Mouse (Mus musculus) midbrain, embryonic 16.5 days (tissue): ENCODE measurements around the gene Pxn. TPM values are rescaled to one million over a fixed set of nuclear protein-coding genes. Genes with fewer than 3 reads are reported as not detected.
A peak's percentile ranks its signal among the peaks of the same experiment; 100 is the strongest.

Experiments
- ATAC-seq: fragments of 200-750 bp; cut with Nextera tagmentation; 2 replicates; pipeline ENCODE4 v1.8.0; 2017; ENCODE audit warnings: moderate TSS enrichment
- H3K27ac ChIP-seq: fragments of 300-500 bp; sonication (generic); 2 replicates; pipeline ENCODE4 v1.5.1; 2014; ENCODE audit warnings: mild to moderate bottlenecking, low read length, mixed read lengths
- H3K27me3 ChIP-seq: fragments of 300-500 bp; sonication (generic); 2 replicates; pipeline ENCODE4 v1.6.1; 2014; ENCODE audit warnings: low read depth, low read length, mixed read lengths; ENCODE audit not compliant: control insufficient read depth, insufficient read depth
- H3K36me3 ChIP-seq: fragments of 300-500 bp; sonication (generic); 2 replicates; pipeline ENCODE4 v1.6.1; 2014; ENCODE audit warnings: mild to moderate bottlenecking, low read length, moderate library complexity, mixed read lengths; ENCODE audit not compliant: control insufficient read depth, insufficient read depth
- H3K4me1 ChIP-seq: fragments of 300-500 bp; sonication (generic); 2 replicates; pipeline ENCODE4 v1.6.1; 2014; ENCODE audit warnings: mild to moderate bottlenecking, low read length, mixed read lengths; ENCODE audit not compliant: control insufficient read depth, insufficient read depth
- H3K4me2 ChIP-seq: fragments of 300-500 bp; sonication (generic); 2 replicates; pipeline ENCODE4 v1.6.1; 2014; ENCODE audit warnings: mild to moderate bottlenecking, low read length, mixed read lengths
- H3K4me3 ChIP-seq: fragments of 300-500 bp; sonication (generic); 2 replicates; pipeline ENCODE4 v1.5.1; 2014; ENCODE audit warnings: low read depth, mild to moderate bottlenecking, low read length, moderate library complexity, mixed read lengths
- H3K9ac ChIP-seq: fragments of 300-500 bp; sonication (generic); 2 replicates; pipeline ENCODE4 v1.6.1; 2014; ENCODE audit warnings: low read depth, low read length, mixed read lengths
- H3K9me3 ChIP-seq: fragments of 300-500 bp; sonication (generic); replicated peaks from 2 replicates; pipeline ENCODE4 v1.6.1; 2014; ENCODE audit warnings: mild to moderate bottlenecking, low read length, mixed read lengths; ENCODE audit not compliant: control insufficient read depth, poor library complexity, severe bottlenecking
- WGBS: fragments of 180-500 bp; shearing (Covaris S2); extraction: QIAGEN DNeasy Blood & Tissue Kit; methylation state at CpG from one replicate; pipeline ENCODE4 v1.1.7; 2014; 5-methylcytosine and 5-hydroxymethylcytosine counted together
- polyA plus RNA-seq: library from polyadenylated mRNA; unstranded; fragments of >200 nt; fragmentation: Nextera tagmentation; extraction: Ambion mirVana; gene quantifications from 2 replicates; pipeline ENCODE4 v1.2.1, GENCODE M21; 2015

Pxn gene
- 18.3 and 18.5 TPM in 2 replicates for polyA plus RNA-seq

- peak within 1 kb of the TSS; percentile 92 for H3K4me3 ChIP-seq
- H3K27ac ChIP-seq = 0 out of 2 replicates have a peak within 1 kb of the TSS, but pooled peaks have one; percentile 55
- no peaks in the 10 kb centered on the region for H3K9me3 ChIP-seq
- WGBS = under 1% methylated on average over 62 of the region's 74 CpGs
- peaks cover 33% of the 10 kb centered on the region for H3K4me1 ChIP-seq
- no peaks in the 10 kb centered on the region for H3K27me3 ChIP-seq
- peak within 1 kb of the TSS; percentile 94 for H3K9ac ChIP-seq
- no peaks in the 10 kb centered on the region for H3K36me3 ChIP-seq
- H3K4me2 ChIP-seq = peak within 1 kb of the TSS; percentile 92
- ATAC-seq = peak; percentile 76
These were observed at the start of gene Pxn for GRCm38 (mm10) chr5:115506454-115507201. Gene Pxn, plus strand, starts transcription at chr5:115506676.

- Histone ChIP-seq H3K27me3 (no peaks in the 10 kb centered on the region), H3K27ac (no peak overlapping the region), H3K36me3 (no peaks in the 10 kb centered on the region), H3K9me3 (no peaks in the 10 kb centered on the region), H3K4me1 (no peaks in the 10 kb centered on the region), H3K9ac (no peak overlapping the region), H3K4me3 (no peak overlapping the region), H3K4me2 (no peak overlapping the region)
- no peak for ATAC-seq
- WGBS = 73% methylated on average over 13 of the region's 13 CpGs
These were observed 47.6 kb upstream of the Pxn start for GRCm38 (mm10) chr5:115458918-115459317.

GRCm38 (mm10) chr5:115464408-115465115 lies 41.9 kb upstream of the Pxn start:
- no peaks in the 10 kb centered on the region for H3K4me1 ChIP-seq
- H3K27ac ChIP-seq = no peak overlapping the region
- no peak overlapping the region for H3K9ac ChIP-seq
- WGBS = 81% methylated on average over 18 of the region's 18 CpGs
- H3K36me3 ChIP-seq = no peaks in the 10 kb centered on the region
- no peak overlapping the region for H3K4me3 ChIP-seq
- no peaks in the 10 kb centered on the region for H3K9me3 ChIP-seq
- no peak overlapping the region for H3K4me2 ChIP-seq
- H3K27me3 ChIP-seq = no peaks in the 10 kb centered on the region
- ATAC-seq = no peak

GRCm38 (mm10) chr5:115465642-115466420 lies 40.6 kb upstream of the Pxn start, which contains the start of gene Pla2g1b:
Gene Pla2g1b, plus strand, starts transcription at chr5:115466262.
- no peak for ATAC-seq
- Histone ChIP-seq H3K27me3 (no peaks in the 10 kb centered on the region), H3K36me3 (no peaks in the 10 kb centered on the region), H3K4me2 (no peak within 1 kb of the TSS), H3K9me3 (no peaks in the 10 kb centered on the region), H3K4me1 (no peaks in the 10 kb centered on the region), H3K9ac (no peak within 1 kb of the TSS), H3K27ac (no peak within 1 kb of the TSS), H3K4me3 (no peak within 1 kb of the TSS)
- WGBS = 43% methylated on average over 9 of the region's 9 CpGs

GRCm38 (mm10) chr5:115469791-115470190 lies 36.7 kb upstream of the Pxn start:
- no peak for ATAC-seq
- 77% methylated on average over 6 of the region's 6 CpGs for WGBS
- no peaks in the 10 kb centered on the region for H3K36me3 ChIP-seq

GRCm38 (mm10) chr5:115470766-115471531 lies 35.5 kb upstream of the Pxn start:
- ATAC-seq = no peak
- no peaks in the 10 kb centered on the region for H3K27me3 ChIP-seq
- WGBS = 39% methylated on average over 20 of the region's 20 CpGs
- no peaks in the 10 kb centered on the region for H3K9me3 ChIP-seq
- H3K4me1 ChIP-seq = peaks cover 6% of the 10 kb centered on the region; the same call in 1 of the 2 replicates
- H3K36me3 ChIP-seq = no peaks in the 10 kb centered on the region
- H3K4me3 ChIP-seq = no peak overlapping the region
- no peak overlapping the region for H3K9ac ChIP-seq
- H3K27ac ChIP-seq = no peak overlapping the region
- no peak overlapping the region for H3K4me2 ChIP-seq

More at GRCm38 (mm10) chr5:115469791-115470190, 36.7 kb upstream of the Pxn start:
- no peaks in the 10 kb centered on the region for H3K9me3 ChIP-seq
- H3K9ac ChIP-seq = no peak overlapping the region
- no peak overlapping the region for H3K4me3 ChIP-seq
- no peak overlapping the region for H3K27ac ChIP-seq
- no peak overlapping the region for H3K4me2 ChIP-seq
- H3K27me3 ChIP-seq = no peaks in the 10 kb centered on the region
- no peaks in the 10 kb centered on the region for H3K4me1 ChIP-seq

- no peaks in the 10 kb centered on the region for H3K36me3 ChIP-seq
- H3K4me3 ChIP-seq = no peak overlapping the region
- no peak overlapping the region for H3K4me2 ChIP-seq
- no peak for ATAC-seq
- H3K27me3 ChIP-seq = no peaks in the 10 kb centered on the region
- no peaks in the 10 kb centered on the region for H3K9me3 ChIP-seq
- H3K27ac ChIP-seq = no peak overlapping the region
- no peak overlapping the region for H3K9ac ChIP-seq
- peaks cover 8% of the 10 kb centered on the region; the same call in 1 of the 2 replicates for H3K4me1 ChIP-seq
- 78% methylated on average over 10 of the region's 10 CpGs for WGBS
These were observed 33.3 kb upstream of the Pxn start for GRCm38 (mm10) chr5:115473191-115473590.

- H3K4me1 ChIP-seq = peaks cover 8% of the 10 kb centered on the region; the same call in 1 of the 2 replicates
- H3K9me3 ChIP-seq = no peaks in the 10 kb centered on the region
- WGBS = 77% methylated on average over 22 of the region's 22 CpGs
- no peak overlapping the region for H3K4me2 ChIP-seq
- no peak for ATAC-seq
- H3K9ac ChIP-seq = no peak overlapping the region
- H3K4me3 ChIP-seq = no peak overlapping the region
- H3K27ac ChIP-seq = no peak overlapping the region
- H3K27me3 ChIP-seq = no peaks in the 10 kb centered on the region
- H3K36me3 ChIP-seq = no peaks in the 10 kb centered on the region
These were observed 32.2 kb upstream of the Pxn start for GRCm38 (mm10) chr5:115474174-115474828.
